Mouse (Mus musculus): ENCODE data around the gene Gm6657.

Gene Gm6657

GRCm38 (mm10) chr12:78193942-78194341 lies at the start of gene Gm6657:
Gene Gm6657, plus strand, starts transcription at chr12:78194242.
- no peak for DNase-seq (ENCODE audit: low read depth)

- no peak for DNase-seq (ENCODE audit: low read depth)
These were observed 40.6 kb upstream of the Gm6657 start for GRCm38 (mm10) chr12:78153308-78154002.

- DNase-seq (ENCODE audit: low read depth): no peak
These were observed 23.9 kb upstream of the Gm6657 start for GRCm38 (mm10) chr12:78170178-78170577.

GRCm38 (mm10) chr12:78173945-78174344 lies 20.1 kb upstream of the Gm6657 start:
- DNase-seq (ENCODE audit: low read depth): no peak

GRCm38 (mm10) chr12:78174671-78175070 lies 19.4 kb upstream of the Gm6657 start:
- DNase-seq (ENCODE audit: low read depth): no peak

GRCm38 (mm10) chr12:78181452-78181851 lies 12.6 kb upstream of the Gm6657 start:
- no peak for DNase-seq (ENCODE audit: low read depth)

- no peak for DNase-seq (ENCODE audit: low read depth)
These were observed 1.3 kb downstream of the Gm6657 start for GRCm38 (mm10) chr12:78195368-78195767.

- DNase-seq (ENCODE audit: low read depth): no peak
These were observed 9.6 kb downstream of the Gm6657 start for GRCm38 (mm10) chr12:78203646-78204045.

GRCm38 (mm10) chr12:78205915-78206570 lies 12.0 kb downstream of the Gm6657 start:
- DNase-seq (ENCODE audit: low read depth): peak; percentile 86

GRCm38 (mm10) chr12:78206571-78206960 lies 12.5 kb downstream of the Gm6657 start:
- no peak for DNase-seq (ENCODE audit: low read depth)

GRCm38 (mm10) chr12:78209856-78210255 lies 15.8 kb downstream of the Gm6657 start:
- no peak for DNase-seq (ENCODE audit: low read depth)

GRCm38 (mm10) chr12:78215490-78215889 lies 21.4 kb downstream of the Gm6657 start:
- no peak for DNase-seq (ENCODE audit: low read depth)

- DNase-seq (ENCODE audit: low read depth): peak; percentile 47
These were observed 25.3 kb downstream of the Gm6657 start for GRCm38 (mm10) chr12:78219191-78219825.

- DNase-seq (ENCODE audit: low read depth): peak; percentile 93
These were observed 31.9 kb downstream of the Gm6657 start, which contains the start of gene Gphn for GRCm38 (mm10) chr12:78225707-78226518. Gene Gphn, plus strand, starts transcription at chr12:78226379.

- peak; percentile 96 for DNase-seq (ENCODE audit: low read depth)
These were observed 32.5 kb downstream of the Gm6657 start for GRCm38 (mm10) chr12:78226519-78226875.

GRCm38 (mm10) chr12:78227021-78227932 lies 33.2 kb downstream of the Gm6657 start:
- peak; percentile 62 for DNase-seq (ENCODE audit: low read depth)

GRCm38 (mm10) chr12:78228139-78228538 lies 34.1 kb downstream of the Gm6657 start:
- DNase-seq (ENCODE audit: low read depth): no peak

- DNase-seq (ENCODE audit: low read depth): no peak
These were observed 38.5 kb downstream of the Gm6657 start for GRCm38 (mm10) chr12:78232560-78232959.

- DNase-seq (ENCODE audit: low read depth): peak; percentile 3
These were observed 54.3 kb downstream of the Gm6657 start for GRCm38 (mm10) chr12:78248366-78248765.

- DNase-seq (ENCODE audit: low read depth): peak; percentile 14
These were observed 55.1 kb downstream of the Gm6657 start for GRCm38 (mm10) chr12:78249151-78249550.
